Mouse (Mus musculus) spleen, adult 2 months (tissue): ENCODE results near the gene Platr25. TPM values are rescaled to one million over a fixed set of nuclear protein-coding genes. Genes with fewer than 3 reads are reported as not detected.
A peak's percentile ranks its signal among the peaks of the same experiment; 100 is the strongest.
"Not testable (repeated sequence)": the region's sequence is repeated elsewhere in the genome, so short reads cannot be mapped to it uniquely, and the experiment has no call there.

Experiments used
- DNase-seq, 2 experiments: peaks; one replicate each; pipeline versions ENCODE4 v3.0.0 to v3.0.0-alpha.2; 2012 to 2021; ENCODE audit warnings: low spot score in 2 of 2, low read depth in 1 of 2
- H3K27ac ChIP-seq: fragments of 200-500 bp; 2 replicates; pipeline ENCODE4 v1.5.1; 2012; ENCODE audit warnings: low read length, inconsistent platforms; ENCODE audit not compliant: insufficient read depth
- H3K27me3 ChIP-seq: fragments of 200-500 bp; 2 replicates; pipeline ENCODE4 v1.6.1; 2012; ENCODE audit warnings: mild to moderate bottlenecking, moderate library complexity, low read length, inconsistent platforms; ENCODE audit not compliant: control insufficient read depth, insufficient read depth
- H3K36me3 ChIP-seq: fragments of 200-500 bp; 2 replicates; pipeline ENCODE4 v1.6.1; 2012; ENCODE audit warnings: mild to moderate bottlenecking, low read length, inconsistent platforms; ENCODE audit not compliant: control insufficient read depth, insufficient read depth
- H3K4me1 ChIP-seq: fragments of 200-500 bp; 2 replicates; pipeline ENCODE4 v1.6.1; 2011; ENCODE audit warnings: inconsistent platforms; ENCODE audit not compliant: control insufficient read depth, insufficient read depth, insufficient read length
- H3K4me3 ChIP-seq: fragments of 200-500 bp; 2 replicates; pipeline ENCODE4 v1.5.1; 2011; ENCODE audit warnings: mild to moderate bottlenecking, inconsistent platforms; ENCODE audit not compliant: insufficient read depth, insufficient read length; ENCODE audit errors: extremely low read depth
- CTCF ChIP-seq: fragments of 200-500 bp; IDR thresholded peaks from 2 replicates; pipeline ENCODE4 v1.5.1; 2011; ENCODE audit warnings: mild to moderate bottlenecking, inconsistent platforms; ENCODE audit not compliant: insufficient read depth, insufficient read length, insufficient replicate concordance; ENCODE audit errors: extremely low read depth
- POLR2A ChIP-seq: fragments of 200-500 bp; IDR thresholded peaks from 2 replicates; pipeline ENCODE4 v1.6.1; 2011; ENCODE audit warnings: low read depth, low read length, inconsistent platforms
- WGBS: fragments of 180-500 bp; shearing (Covaris S2); methylation state at CpG from one replicate; pipeline ENCODE4 v1.1.7; 2018; 5-methylcytosine and 5-hydroxymethylcytosine counted together
- polyA plus RNA-seq: library from polyadenylated mRNA; depleted of rRNA; stranded (reverse); fragments of >200 nt; gene quantifications from 2 replicates; pipeline ENCODE4 v1.2.3, GENCODE M21; 2012; rRNA removed

Gene Platr25
- polyA plus RNA-seq, 1 experiment: 0.95 TPM

GRCm38 (mm10) chr13:62653369-62653743 lies 107.2 kb downstream of the Platr25 start:
- no peak for DNase-seq
- H3K4me3 ChIP-seq: peak overlapping the region; percentile 90; the same call in 1 of the 2 replicates
- TF ChIP-seq CTCF (no peak), POLR2A (no peak)
- 24% methylated on average over 8 of the region's 8 CpGs for WGBS
- H3K4me1 ChIP-seq: no peaks in the 10 kb centered on the region
- no peak overlapping the region for H3K27ac ChIP-seq
- H3K36me3 ChIP-seq: no peaks in the 10 kb centered on the region
- no peaks in the 10 kb centered on the region for H3K27me3 ChIP-seq

- not testable (repeated sequence) for H3K27ac ChIP-seq
Measured at GRCm38 (mm10) chr13:62652681-62653368, 107.7 kb downstream of the Platr25 start.

GRCm38 (mm10) chr13:62627071-62627470 lies 133.4 kb downstream of the Platr25 start:
- peak in 1 of 2 experiments; percentile 19 for DNase-seq
- H3K4me3 ChIP-seq, H3K27ac ChIP-seq, H3K27me3 ChIP-seq, H3K4me1 ChIP-seq, H3K36me3 ChIP-seq: not testable (repeated sequence)
- TF ChIP-seq CTCF: 0 out of 2 replicates have a peak, but pooled peaks have one; percentile 6
- WGBS: 50% methylated on average over 1 of the region's 1 CpGs

More at GRCm38 (mm10) chr13:62652681-62653368, 107.7 kb downstream of the Platr25 start:
- peak; percentile 62 to 74 for DNase-seq
- 3% methylated on average over 16 of the region's 16 CpGs for WGBS
- not testable (repeated sequence) for H3K4me1 ChIP-seq, H3K36me3 ChIP-seq, H3K27me3 ChIP-seq
- H3K4me3 ChIP-seq: peak overlapping the region; percentile 90

- H3K4me1 ChIP-seq, H3K27ac ChIP-seq, H3K27me3 ChIP-seq, H3K4me3 ChIP-seq, DNase-seq, H3K36me3 ChIP-seq: not testable (repeated sequence)
- whole genome bisulfite sequencing: 10% methylated on average over 7 of the region's 7 CpGs
Measured at GRCm38 (mm10) chr13:62624277-62624665, 136.2 kb downstream of the Platr25 start.

GRCm38 (mm10) chr13:62623577-62624276 lies 136.8 kb downstream of the Platr25 start, which contains the start of gene 6720489N17Rik:
Gene 6720489N17Rik, minus strand, starts transcription at chr13:62624182.
- peak; percentile 80 to 82 for DNase-seq
- H3K4me3 ChIP-seq: peak within 1 kb of the TSS; percentile 79
- H3K27me3 ChIP-seq, H3K27ac ChIP-seq, H3K36me3 ChIP-seq, H3K4me1 ChIP-seq: not testable (repeated sequence)
- 1% methylated on average over 15 of the region's 15 CpGs for WGBS

Other genes starting within 250 kb of the Platr25 start
- not detected in 2 replicates for gene Zfp935, start 202.2 kb downstream of the Platr25 start, polyA plus RNA-seq
- gene Zfp934, start 189.5 kb downstream of the Platr25 start, polyA plus RNA-seq: 0.77 and 1.0 TPM in 2 replicates
- gene 6720489N17Rik, start 136.5 kb downstream of the Platr25 start, polyA plus RNA-seq: 0.15 and 0.26 TPM in 2 replicates
- gene Gm5141, start 25.1 kb upstream of the Platr25 start, polyA plus RNA-seq: 0.59 and 0.98 TPM in 2 replicates
- not detected in 2 replicates for gene Fbp2, start 97.7 kb upstream of the Platr25 start, polyA plus RNA-seq
- 0.29 and 0.43 TPM in 2 replicates for gene Fbp1, start 127.6 kb upstream of the Platr25 start, polyA plus RNA-seq
- gene 2010111I01Rik, start 204.2 kb upstream of the Platr25 start, polyA plus RNA-seq: 20.5 and 22.5 TPM in 2 replicates